Mouse (Mus musculus) intestine, embryonic 16.5 days (tissue): ENCODE results near the gene Dlg2. TPM values are rescaled to one million over a fixed set of nuclear protein-coding genes. Genes with fewer than 3 reads are reported as not detected.
A peak's percentile ranks its signal among the peaks of the same experiment; 100 is the strongest.

Source experiments
- ATAC-seq: fragments of 200-750 bp; cut with Nextera tagmentation; 2 replicates; pipeline ENCODE4 v1.8.0; 2017; ENCODE audit warnings: moderate TSS enrichment, moderate library complexity
- H3K27ac ChIP-seq: fragments of 300-500 bp; sonication (generic); 2 replicates; pipeline ENCODE4 v1.5.1; 2014; ENCODE audit warnings: mild to moderate bottlenecking, low read length
- H3K27me3 ChIP-seq: fragments of 300-500 bp; sonication (generic); replicated peaks from 2 replicates; pipeline ENCODE4 v1.6.1; 2014; ENCODE audit warnings: low read length, control low read depth, mixed read lengths; ENCODE audit not compliant: control insufficient read depth, insufficient read depth
- H3K36me3 ChIP-seq: fragments of 300-500 bp; sonication (generic); 2 replicates; pipeline ENCODE4 v1.6.1; 2014; ENCODE audit warnings: low read length, control low read depth; ENCODE audit not compliant: control insufficient read depth, insufficient read depth
- H3K4me1 ChIP-seq: fragments of 300-500 bp; sonication (generic); 2 replicates; pipeline ENCODE4 v1.6.1; 2014; ENCODE audit warnings: low read length, control low read depth, mixed read lengths; ENCODE audit not compliant: control insufficient read depth, insufficient read depth
- H3K4me2 ChIP-seq: fragments of 300-500 bp; sonication (generic); 2 replicates; pipeline ENCODE4 v1.6.1; 2014; ENCODE audit warnings: low read depth, low read length, control low read depth
- H3K4me3 ChIP-seq: fragments of 300-500 bp; sonication (generic); 2 replicates; pipeline ENCODE4 v1.5.1; 2014; ENCODE audit warnings: mild to moderate bottlenecking, low read length
- H3K9ac ChIP-seq: fragments of 300-500 bp; sonication (generic); 2 replicates; pipeline ENCODE4 v1.6.1; 2014; ENCODE audit warnings: low read depth, low read length
- H3K9me3 ChIP-seq: fragments of 300-500 bp; sonication (generic); 2 replicates; pipeline ENCODE4 v1.6.1; 2016; ENCODE audit warnings: low read length, control low read depth; ENCODE audit not compliant: control insufficient read depth
- WGBS: fragments of 180-500 bp; shearing (Covaris S2); extraction: QIAGEN DNeasy Blood & Tissue Kit; methylation state at CpG from one replicate; pipeline ENCODE4 v1.1.7; 2014; 5-methylcytosine and 5-hydroxymethylcytosine counted together
- polyA plus RNA-seq: library from polyadenylated mRNA; unstranded; fragments of >200 nt; fragmentation: Nextera tagmentation; extraction: Ambion mirVana; gene quantifications from 2 replicates; pipeline ENCODE4 v1.2.1, GENCODE M21; 2015

Gene Dlg2
- polyA plus RNA-seq, 1 experiment from 2014 or later = 3.9 TPM

GRCm38 (mm10) chr7:91886336-91886735 lies 1409.9 kb downstream of the Dlg2 start:
- Histone ChIP-seq H3K4me1 (no peaks in the 10 kb centered on the region), H3K4me2 (no peak overlapping the region)
- WGBS = 69% methylated on average over 10 of the region's 10 CpGs

GRCm38 (mm10) chr7:91893991-91894390 lies 1417.5 kb downstream of the Dlg2 start:
- Histone ChIP-seq H3K4me1 (no peaks in the 10 kb centered on the region), H3K27ac (no peak overlapping the region), H3K4me2 (no peak overlapping the region), H3K9me3 (no peaks in the 10 kb centered on the region), H3K9ac (no peak overlapping the region), H3K36me3 (no peaks in the 10 kb centered on the region), H3K27me3 (no peaks in the 10 kb centered on the region), H3K4me3 (no peak overlapping the region)
- no peak for ATAC-seq
- 65% methylated on average over 8 of the region's 8 CpGs for WGBS

More at GRCm38 (mm10) chr7:91886336-91886735, 1409.9 kb downstream of the Dlg2 start:
- no peaks in the 10 kb centered on the region for H3K9me3 ChIP-seq
- no peak for ATAC-seq
- no peak overlapping the region for H3K27ac ChIP-seq
- H3K4me3 ChIP-seq = no peak overlapping the region
- no peak overlapping the region for H3K9ac ChIP-seq
- no peaks in the 10 kb centered on the region for H3K36me3 ChIP-seq
- no peaks in the 10 kb centered on the region for H3K27me3 ChIP-seq

- H3K4me3 ChIP-seq = no peak overlapping the region
- no peaks in the 10 kb centered on the region for H3K9me3 ChIP-seq
- ATAC-seq = no peak
- H3K27ac ChIP-seq = no peak overlapping the region
- H3K9ac ChIP-seq = no peak overlapping the region
- 13% methylated on average over 2 of the region's 2 CpGs for WGBS
- no peak overlapping the region for H3K4me2 ChIP-seq
- no peaks in the 10 kb centered on the region for H3K27me3 ChIP-seq
- H3K36me3 ChIP-seq = no peaks in the 10 kb centered on the region
- H3K4me1 ChIP-seq = no peaks in the 10 kb centered on the region
Observed at GRCm38 (mm10) chr7:91896935-91897334, 1420.5 kb downstream of the Dlg2 start.

- no peak overlapping the region for H3K27ac ChIP-seq
- ATAC-seq = no peak
Observed at GRCm38 (mm10) chr7:91897509-91897908, 1421.0 kb downstream of the Dlg2 start.

GRCm38 (mm10) chr7:91902503-91902902 lies 1426.0 kb downstream of the Dlg2 start:
- Histone ChIP-seq H3K27ac (no peak overlapping the region), H3K36me3 (no peaks in the 10 kb centered on the region), H3K9me3 (no peaks in the 10 kb centered on the region), H3K9ac (no peak overlapping the region), H3K4me3 (no peak overlapping the region), H3K4me2 (no peak overlapping the region), H3K4me1 (peaks cover 3% of the 10 kb centered on the region; the same call in 1 of the 2 replicates), H3K27me3 (no peaks in the 10 kb centered on the region)
- peak; percentile 38; the same call in 1 of the 2 replicates for ATAC-seq
- 55% methylated on average over 2 of the region's 2 CpGs for WGBS

More at GRCm38 (mm10) chr7:91897509-91897908, 1421.0 kb downstream of the Dlg2 start:
- H3K36me3 ChIP-seq = no peaks in the 10 kb centered on the region
- H3K9me3 ChIP-seq = no peaks in the 10 kb centered on the region
- H3K9ac ChIP-seq = no peak overlapping the region
- no peaks in the 10 kb centered on the region for H3K27me3 ChIP-seq
- no peak overlapping the region for H3K4me3 ChIP-seq
- 80% methylated on average over 2 of the region's 2 CpGs for WGBS
- H3K4me2 ChIP-seq = no peak overlapping the region
- no peaks in the 10 kb centered on the region for H3K4me1 ChIP-seq

- Histone ChIP-seq H3K4me3 (no peak overlapping the region), H3K36me3 (no peaks in the 10 kb centered on the region), H3K4me2 (no peak overlapping the region), H3K4me1 (no peaks in the 10 kb centered on the region), H3K27me3 (no peaks in the 10 kb centered on the region), H3K9ac (no peak overlapping the region), H3K9me3 (no peaks in the 10 kb centered on the region), H3K27ac (no peak overlapping the region)
- ATAC-seq = no peak
- 63% methylated on average over 3 of the region's 3 CpGs for WGBS
Observed at GRCm38 (mm10) chr7:91916809-91917208, 1440.3 kb downstream of the Dlg2 start.

GRCm38 (mm10) chr7:91919099-91919498 lies 1442.6 kb downstream of the Dlg2 start:
- Histone ChIP-seq H3K27ac (no peak overlapping the region), H3K9ac (no peak overlapping the region), H3K36me3 (no peaks in the 10 kb centered on the region), H3K4me2 (no peak overlapping the region), H3K9me3 (no peaks in the 10 kb centered on the region), H3K27me3 (no peaks in the 10 kb centered on the region), H3K4me3 (no peak overlapping the region), H3K4me1 (no peaks in the 10 kb centered on the region)
- 79% methylated on average over 3 of the region's 3 CpGs for WGBS
- ATAC-seq = no peak

GRCm38 (mm10) chr7:91919738-91920137 lies 1443.3 kb downstream of the Dlg2 start:
- 70% methylated on average over 3 of the region's 3 CpGs for WGBS
- Histone ChIP-seq H3K4me3 (no peak overlapping the region), H3K9me3 (no peaks in the 10 kb centered on the region), H3K4me1 (no peaks in the 10 kb centered on the region), H3K27ac (no peak overlapping the region), H3K36me3 (no peaks in the 10 kb centered on the region), H3K27me3 (no peaks in the 10 kb centered on the region), H3K9ac (no peak overlapping the region), H3K4me2 (no peak overlapping the region)
- ATAC-seq = no peak

GRCm38 (mm10) chr7:91934881-91935597 lies 1458.6 kb downstream of the Dlg2 start:
- Histone ChIP-seq H3K27me3 (no peaks in the 10 kb centered on the region), H3K4me1 (no peaks in the 10 kb centered on the region), H3K9me3 (no peaks in the 10 kb centered on the region), H3K4me2 (no peak overlapping the region), H3K4me3 (no peak overlapping the region), H3K9ac (no peak overlapping the region), H3K27ac (no peak overlapping the region), H3K36me3 (no peaks in the 10 kb centered on the region)
- ATAC-seq = no peak
- 50% methylated on average over 12 of the region's 12 CpGs for WGBS

- no peaks in the 10 kb centered on the region for H3K4me1 ChIP-seq
- no peaks in the 10 kb centered on the region for H3K27me3 ChIP-seq
- no peak for ATAC-seq
- H3K9ac ChIP-seq = no peak overlapping the region
- no peak overlapping the region for H3K27ac ChIP-seq
- no peak overlapping the region for H3K4me2 ChIP-seq
- 60% methylated on average over 2 of the region's 2 CpGs for WGBS
- no peaks in the 10 kb centered on the region for H3K9me3 ChIP-seq
- H3K36me3 ChIP-seq = no peaks in the 10 kb centered on the region
- H3K4me3 ChIP-seq = no peak overlapping the region
Observed at GRCm38 (mm10) chr7:91936193-91936592, 1459.7 kb downstream of the Dlg2 start.
